Mouse (Mus musculus) ES-Bruce4 (cell line): ENCODE data around the gene Antxr2.

Source experiments
- CTCF ChIP-seq: IDR thresholded peaks from one replicate; pipeline ENCODE4 v1.8.1; 2011; ENCODE audit warnings: low read depth, low read length
- EP300 ChIP-seq: IDR thresholded peaks from 2 replicates; pipeline ENCODE4 v1.6.1; 2011; ENCODE audit warnings: low read depth, low read length; ENCODE audit not compliant: insufficient read depth
- POLR2A ChIP-seq: IDR thresholded peaks from one replicate; pipeline ENCODE4 v1.8.1; 2011; ENCODE audit warnings: low read length; ENCODE audit not compliant: insufficient read depth

GRCm38 (mm10) chr5:97966101-97966500 is 64.7 kb downstream of the Antxr2 start:
- TF ChIP-seq POLR2A, result no peak
- TF ChIP-seq EP300, result no peak
- no peak for TF ChIP-seq CTCF
